Mouse (Mus musculus) gastrocnemius, postnatal 25 days (tissue): ENCODE measurements around the gene Itpk1. TPM values are rescaled to one million over a fixed set of nuclear protein-coding genes. Genes with fewer than 3 reads are reported as not detected.
"Not testable (repeated sequence)": the region's sequence is repeated elsewhere in the genome, so short reads cannot be mapped to it uniquely, and the experiment has no call there.

Source experiments
- DNase-seq: peaks from one replicate; pipeline ENCODE4 v3.0.0; 2022
- total RNA-seq, 2 experiments: library from RNA; stranded (reverse); gene quantifications; 1 replicate in 1 of 2; 2 replicates in 1 of 2; pipeline ENCODE4 v1.2.3; 2021

Itpk1 gene
- total RNA-seq, 2 experiments from 2014 or later: 5.2 to 6.5 TPM

- no peak for DNase-seq
These were observed 43.7 kb downstream of the Itpk1 start for GRCm38 (mm10) chr12:102660906-102661651.

DNA sequence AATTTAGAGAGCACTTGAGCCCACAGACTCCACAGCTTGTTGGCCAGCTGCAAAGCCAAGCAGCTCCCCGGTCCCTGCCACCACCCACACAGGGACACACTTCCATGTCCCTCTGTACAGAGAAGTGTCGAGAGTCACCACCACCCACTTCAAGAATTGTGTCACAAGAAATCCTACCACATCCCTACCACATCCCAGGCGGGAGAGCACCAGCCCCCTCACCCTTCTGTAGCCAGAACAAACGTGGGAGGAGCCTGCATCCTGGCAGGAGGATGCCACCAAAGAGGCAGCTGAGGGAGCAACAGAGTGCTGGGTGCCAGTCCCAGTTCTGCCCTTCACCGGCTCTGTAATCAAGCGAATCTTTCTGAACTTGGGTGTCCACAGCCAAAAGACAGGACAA, 51.7 kb downstream of the Itpk1 start:
- no peak for DNase-seq

DNA sequence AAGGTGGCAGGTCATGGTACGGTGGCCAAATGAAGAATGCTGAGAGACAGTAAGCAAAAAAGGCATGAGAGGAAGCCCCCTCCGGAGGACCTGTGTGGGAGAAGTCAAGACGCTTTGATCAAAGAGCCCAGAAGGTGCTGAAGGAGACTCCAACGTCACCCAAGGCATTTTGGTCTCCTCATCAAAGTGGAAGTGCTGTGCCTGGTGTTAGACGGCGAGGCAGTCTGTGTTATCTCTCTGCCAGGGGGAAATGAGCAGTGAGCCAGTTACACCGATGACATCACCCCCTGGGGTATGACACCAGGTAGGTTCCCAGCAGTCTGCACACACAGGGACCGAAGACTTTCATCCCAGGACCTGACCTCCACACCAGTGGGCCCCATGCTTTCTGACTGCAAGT, 52.3 kb downstream of the Itpk1 start:
- no peak for DNase-seq

DNA sequence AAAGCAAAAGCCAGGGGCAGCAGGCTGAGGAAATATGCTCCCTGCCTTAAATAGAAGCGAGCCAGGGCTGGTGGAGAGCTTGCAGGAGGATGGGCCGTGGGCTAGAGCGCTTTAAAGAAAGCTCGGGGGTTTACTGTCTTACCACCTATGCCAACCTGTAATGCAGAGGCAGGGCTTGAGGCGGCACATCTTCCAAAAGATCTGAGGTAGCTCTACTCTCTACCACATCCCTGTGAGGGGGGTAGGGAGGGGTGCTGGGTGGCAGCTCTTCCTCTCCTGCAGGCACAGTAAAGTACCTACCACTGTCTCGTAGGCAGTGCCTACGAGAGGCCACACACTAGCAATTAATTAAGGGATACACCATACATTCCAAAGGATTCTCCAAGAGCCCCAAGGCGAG, 52.9 kb downstream of the Itpk1 start:
- no peak for DNase-seq

- no peak for DNase-seq
These were observed 53.3 kb downstream of the Itpk1 start for GRCm38 (mm10) chr12:102651401-102651800.

DNA sequence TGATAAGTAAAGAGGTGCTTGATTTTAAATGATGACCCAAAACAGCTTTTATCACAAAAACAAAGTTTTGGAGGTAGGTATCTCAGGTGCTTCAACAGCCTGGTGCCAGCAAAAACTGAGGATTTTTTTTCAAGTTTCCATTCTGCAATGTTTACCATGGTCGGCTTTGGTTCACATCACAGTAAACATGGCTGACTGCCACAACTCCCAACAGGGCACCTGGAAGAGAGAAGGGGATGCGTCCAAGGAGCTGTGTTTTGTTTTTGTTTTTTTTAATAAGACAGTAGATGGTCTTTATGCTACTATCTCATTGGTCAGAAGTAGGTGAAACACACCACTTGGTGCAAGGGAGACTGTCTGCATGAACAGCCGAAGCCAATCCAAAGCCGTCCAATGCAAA, 54.1 kb downstream of the Itpk1 start:
- DNase-seq: no peak

GRCm38 (mm10) chr12:102647839-102648564, 56.7 kb downstream of the Itpk1 start:
- no peak for DNase-seq

GRCm38 (mm10) chr12:102646586-102647260, 58.0 kb downstream of the Itpk1 start:
- DNase-seq: no peak

DNA sequence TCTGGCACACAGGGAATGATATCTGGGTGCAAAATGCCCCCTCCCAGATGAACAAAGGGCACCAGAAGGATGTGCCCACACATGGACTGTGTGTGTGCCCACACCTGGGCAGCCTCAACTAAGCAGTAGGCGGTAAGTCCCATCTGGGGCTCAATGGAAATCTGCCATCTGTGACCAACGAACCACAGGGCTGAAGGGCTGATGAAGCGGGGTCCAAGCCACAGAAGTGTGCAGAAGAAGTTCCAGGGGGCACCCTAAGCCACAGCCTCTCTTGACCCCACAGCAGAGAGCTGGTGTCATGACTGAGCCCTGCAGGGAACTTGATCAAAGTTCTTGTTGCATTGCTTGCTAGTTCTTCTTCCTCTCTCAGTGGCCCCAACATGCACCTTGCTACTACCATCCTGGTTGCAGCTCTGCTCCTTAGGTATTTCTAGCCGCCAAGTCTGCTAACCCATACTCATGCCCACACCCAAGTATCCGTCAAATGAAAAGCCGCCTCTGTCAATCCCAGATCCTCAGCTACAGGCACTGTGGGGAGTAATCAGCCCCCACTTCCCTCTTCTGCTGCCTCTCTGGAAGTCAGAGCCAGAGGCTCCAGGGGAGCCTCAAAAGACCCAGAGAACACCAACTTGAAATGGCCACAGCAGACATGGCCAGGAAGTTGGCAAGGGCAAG, 58.7 kb downstream of the Itpk1 start:
- DNase-seq: no peak

- DNase-seq: no peak
These were observed 61.4 kb downstream of the Itpk1 start for GRCm38 (mm10) chr12:102643316-102643715.

DNA sequence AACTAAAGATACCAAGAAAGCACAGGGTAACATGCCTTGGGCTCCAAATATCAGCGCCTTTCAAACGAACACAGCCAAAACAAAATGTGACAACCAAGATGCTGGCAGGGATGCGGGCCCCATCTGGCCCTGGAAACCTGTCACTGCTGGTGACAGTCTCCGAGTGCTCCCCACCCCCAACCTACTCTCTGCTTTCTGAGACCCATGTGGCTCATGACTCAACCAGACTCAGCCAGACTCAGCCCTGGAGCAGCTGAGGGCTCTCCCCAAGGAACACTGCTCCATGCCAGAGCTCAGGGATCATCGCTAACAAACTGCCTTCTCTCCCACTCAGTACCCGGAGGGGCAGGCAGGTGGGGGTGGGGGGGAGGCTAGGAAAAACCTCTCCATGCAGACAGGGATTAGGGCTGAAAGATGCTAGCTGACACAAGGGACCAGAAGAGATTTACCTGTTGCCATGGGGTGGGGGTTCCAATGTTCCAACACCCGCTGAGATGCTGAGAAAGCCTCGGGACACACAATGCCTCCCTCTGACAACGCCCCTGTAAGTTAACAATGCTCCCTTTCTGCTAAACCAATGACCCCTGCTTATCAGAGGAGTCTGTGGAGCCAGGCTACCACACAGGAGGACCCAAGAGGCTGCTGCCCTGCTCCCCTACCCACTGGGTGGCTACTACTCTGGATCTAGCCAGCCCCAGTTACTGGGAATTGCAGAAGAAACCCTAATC, 64.1 kb downstream of the Itpk1 start:
- no peak for DNase-seq

DNA sequence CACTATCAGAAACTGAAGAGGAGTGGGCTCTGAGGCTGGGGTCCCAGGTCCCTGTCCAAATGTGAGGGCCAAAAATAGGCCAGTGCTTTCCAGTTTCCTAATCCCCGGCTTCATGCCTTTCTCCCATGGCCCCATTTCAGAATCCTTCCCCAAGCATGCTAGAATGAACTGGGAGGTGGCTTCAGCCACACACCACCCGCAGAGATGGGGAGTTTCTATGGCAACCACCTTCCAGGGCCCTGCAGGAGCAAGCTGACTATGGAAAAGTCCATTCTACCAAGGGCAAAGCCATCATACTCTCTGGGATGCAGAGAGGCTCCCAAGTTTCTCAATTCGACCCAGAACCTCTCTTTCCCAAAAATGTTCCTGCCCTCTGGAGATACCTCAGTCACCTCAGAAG, 65.9 kb downstream of the Itpk1 start:
- DNase-seq: no peak

DNA sequence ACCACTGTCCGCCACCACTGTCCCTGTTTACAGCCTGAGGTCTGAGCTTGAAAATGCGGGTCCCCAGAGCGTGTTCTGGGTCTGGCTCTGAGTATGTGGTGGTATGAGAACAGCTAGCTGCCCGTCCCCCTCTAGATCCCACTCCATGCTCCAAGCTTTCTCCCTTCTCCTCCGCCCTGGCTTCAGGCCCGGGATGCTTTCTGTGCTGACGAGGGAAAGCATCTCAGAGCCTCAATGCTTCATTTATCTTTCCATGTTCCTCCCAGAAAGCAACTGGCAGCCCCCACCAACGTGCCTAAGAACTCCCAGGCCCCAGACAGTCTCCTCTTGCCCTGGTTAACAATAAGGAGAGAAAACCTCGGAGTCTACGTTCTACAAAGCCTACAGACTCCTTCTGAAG, 67.5 kb downstream of the Itpk1 start:
- no peak for DNase-seq

GRCm38 (mm10) chr12:102634436-102635050, 70.2 kb downstream of the Itpk1 start:
- DNase-seq: no peak

DNA sequence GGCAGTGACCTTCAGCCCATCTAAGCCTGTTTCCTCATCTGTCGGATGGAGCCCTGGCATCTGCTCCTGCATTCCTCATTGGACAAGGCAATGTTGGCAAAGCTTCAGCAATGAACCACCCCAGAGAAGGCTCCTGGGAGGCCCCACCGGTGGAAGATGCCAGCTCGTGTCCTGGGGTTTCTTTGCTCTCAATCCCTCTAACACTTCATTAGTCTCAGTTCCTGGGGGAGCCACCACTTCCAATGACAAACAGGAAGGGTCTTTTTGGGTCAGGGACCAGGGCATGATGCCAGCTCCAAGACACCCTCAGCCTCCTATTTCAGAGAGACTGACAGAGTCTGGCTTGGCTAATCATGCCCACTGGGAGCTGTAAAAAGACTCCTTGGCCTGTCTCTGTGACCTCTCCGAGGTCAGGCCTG, 71.6 kb downstream of the Itpk1 start:
- no peak for DNase-seq

DNA sequence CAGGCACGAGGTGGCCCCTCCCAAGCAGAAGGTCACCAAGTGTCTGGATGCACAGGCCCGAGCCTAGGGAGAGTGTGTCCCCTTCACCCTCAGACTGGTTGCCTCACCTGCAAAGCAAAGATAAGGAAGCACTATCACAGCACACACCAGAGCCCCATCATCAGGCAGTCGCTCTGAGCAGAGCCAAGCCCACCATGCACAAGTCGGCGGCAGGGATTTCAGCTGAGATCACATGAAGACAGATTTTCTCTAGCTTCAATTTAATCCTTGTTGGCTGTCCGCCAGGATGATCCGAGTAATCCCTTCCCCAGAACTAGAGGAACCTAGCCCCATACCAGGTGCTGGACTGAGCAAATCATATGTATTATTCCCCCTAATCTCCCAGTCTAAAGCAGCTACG, 73.0 kb downstream of the Itpk1 start:
- DNase-seq: no peak

DNA sequence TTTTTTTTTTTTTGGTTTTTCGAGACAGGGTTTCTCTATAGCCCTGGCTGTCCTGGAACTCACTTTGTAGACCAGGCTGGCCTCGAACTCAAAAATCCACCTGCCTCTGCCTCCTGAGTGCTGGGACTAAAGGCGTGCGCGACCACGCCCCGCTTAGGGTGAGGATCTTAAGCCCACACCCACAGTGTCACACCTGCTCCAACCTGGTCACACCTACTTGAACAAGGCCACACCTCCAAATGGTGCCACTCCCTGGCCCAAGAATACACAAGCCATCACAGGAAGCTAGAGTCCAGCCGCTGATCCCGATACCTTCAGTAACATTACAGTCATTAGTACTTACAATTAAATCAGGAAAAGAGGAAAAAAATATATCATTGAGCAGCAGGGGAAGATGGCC, 74.3 kb downstream of the Itpk1 start:
- DNase-seq: not testable (repeated sequence)

DNA sequence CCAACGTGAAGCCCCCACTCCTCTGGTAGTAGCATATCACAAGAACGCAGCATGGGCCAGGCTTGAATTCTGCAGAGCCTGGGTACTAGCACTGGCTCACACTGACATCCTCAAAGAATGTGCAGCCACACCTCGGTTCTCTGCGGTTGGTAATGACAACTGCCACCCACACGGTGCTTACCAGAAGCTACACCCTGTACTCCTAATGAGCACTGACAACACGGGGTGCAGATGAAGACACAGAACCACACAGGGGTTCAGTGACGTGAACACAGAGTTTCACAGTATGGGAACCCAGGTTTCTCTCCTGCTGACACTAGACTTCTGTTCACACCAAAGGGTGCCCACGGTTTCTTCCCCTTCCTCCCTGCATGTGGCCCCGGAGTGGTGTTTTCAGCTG, 76.5 kb downstream of the Itpk1 start:
- DNase-seq: no peak

DNA sequence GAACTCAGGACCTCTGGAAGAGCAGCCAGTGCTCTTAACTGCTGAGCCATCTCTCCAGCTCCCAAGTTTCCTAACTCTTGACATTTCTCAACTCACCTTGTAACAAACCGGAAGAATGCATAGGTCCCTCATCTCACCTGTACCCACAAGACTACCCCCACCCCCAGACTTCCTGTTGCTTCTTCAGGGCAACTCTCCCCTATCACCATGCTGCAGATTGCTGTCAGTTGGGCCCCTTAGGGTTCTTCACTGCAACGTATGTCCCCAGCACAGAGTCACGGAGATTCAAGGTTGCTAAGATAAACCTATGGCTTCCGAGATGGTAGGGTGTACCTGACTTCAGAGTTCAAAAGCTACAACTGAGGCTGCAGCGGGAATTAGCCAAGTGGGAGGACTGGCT, 77.2 kb downstream of the Itpk1 start:
- DNase-seq: no peak

DNA sequence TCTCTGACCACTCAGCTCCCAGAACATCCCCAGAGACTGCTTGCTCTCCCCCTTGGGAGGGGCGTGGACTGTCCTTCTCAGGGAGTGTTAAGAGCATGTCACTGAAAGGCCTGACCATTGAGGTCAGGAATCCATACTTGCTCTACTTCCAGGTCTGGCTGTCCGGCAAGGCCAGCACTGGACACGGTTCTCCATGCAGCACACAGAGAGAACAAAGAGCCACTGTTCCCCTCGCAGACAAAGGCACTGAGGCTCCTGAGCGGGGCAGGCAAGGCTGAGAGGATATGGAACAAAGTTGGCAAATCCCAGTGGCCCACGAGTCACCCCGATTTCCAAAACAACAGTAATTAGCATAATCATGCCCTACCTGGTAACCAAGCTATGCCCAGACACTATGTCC, 77.9 kb downstream of the Itpk1 start:
- no peak for DNase-seq

DNA sequence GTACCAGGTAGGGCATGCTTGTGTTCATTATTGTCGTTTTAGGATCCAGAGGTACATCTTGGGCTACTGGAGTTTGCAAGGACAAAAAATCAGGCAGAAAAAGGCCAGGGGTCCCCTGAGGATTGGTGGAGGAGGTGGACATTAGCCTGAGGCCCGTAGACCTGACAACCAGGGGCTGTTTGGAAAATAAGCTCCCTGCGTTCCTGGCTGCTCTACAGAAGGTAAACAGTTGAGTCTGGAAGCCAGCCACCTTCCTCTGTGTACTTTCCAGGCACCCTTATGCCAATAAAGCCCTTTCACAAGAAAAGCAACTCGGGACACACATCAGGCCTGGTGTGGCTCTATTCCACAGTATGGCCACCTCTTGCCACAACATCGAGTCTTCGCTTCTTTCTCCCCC, 79.0 kb downstream of the Itpk1 start:
- DNase-seq: no peak

DNA sequence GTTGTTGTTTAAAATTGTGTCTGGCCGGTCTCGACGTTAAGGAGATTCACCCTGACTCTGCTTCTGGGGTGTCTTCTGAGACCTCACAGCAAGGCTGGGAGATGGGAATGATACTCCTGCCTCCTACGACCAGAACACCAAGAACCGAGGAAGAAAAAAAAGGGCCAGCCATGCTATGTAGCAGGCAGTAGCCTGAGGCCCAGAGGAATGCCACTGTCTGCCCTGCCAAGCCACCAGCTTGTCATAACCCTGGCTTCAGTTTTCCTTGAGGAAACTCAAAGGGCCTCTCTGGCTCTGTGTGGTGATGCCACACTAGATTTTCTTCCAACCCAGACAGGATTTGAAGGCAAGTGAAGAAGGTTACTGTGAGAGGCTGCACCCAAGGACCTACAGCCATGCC, 79.6 kb downstream of the Itpk1 start:
- no peak for DNase-seq
